Mouse (Mus musculus) lung, embryonic 16.5 days (tissue): ENCODE measurements around the gene Zbtb2. TPM values are rescaled to one million over a fixed set of nuclear protein-coding genes. Genes with fewer than 3 reads are reported as not detected.

Experiments used
- ATAC-seq: fragments of 200-750 bp; cut with Nextera tagmentation; 2 replicates; pipeline ENCODE4 v1.8.0; 2017; ENCODE audit warnings: low read depth, mild to moderate bottlenecking, moderate library complexity
- H3K27ac ChIP-seq: fragments of 300-500 bp; sonication (generic); 2 replicates; pipeline ENCODE4 v1.5.1; 2014; ENCODE audit warnings: mild to moderate bottlenecking, control low read depth, low read length
- H3K27me3 ChIP-seq: fragments of 300-500 bp; sonication (generic); 2 replicates; pipeline ENCODE4 v1.6.1; 2014; ENCODE audit warnings: low read depth, low read length, mixed read lengths; ENCODE audit not compliant: control insufficient read depth, insufficient read depth
- H3K36me3 ChIP-seq: fragments of 300-500 bp; sonication (generic); 2 replicates; pipeline ENCODE4 v1.6.1; 2014; ENCODE audit warnings: low read length; ENCODE audit not compliant: control insufficient read depth, insufficient read depth
- H3K4me1 ChIP-seq: fragments of 300-500 bp; sonication (generic); replicated peaks from 2 replicates; pipeline ENCODE4 v1.6.1; 2014; ENCODE audit warnings: low read length, mixed read lengths; ENCODE audit not compliant: control insufficient read depth, insufficient read depth
- H3K4me2 ChIP-seq: fragments of 300-500 bp; sonication (generic); 2 replicates; pipeline ENCODE4 v1.6.1; 2014; ENCODE audit warnings: low read depth, low read length, control low read depth
- H3K4me3 ChIP-seq: fragments of 300-500 bp; sonication (generic); 2 replicates; pipeline ENCODE4 v1.5.1; 2014; ENCODE audit warnings: mild to moderate bottlenecking, low read length, control low read depth
- H3K9ac ChIP-seq: fragments of 300-500 bp; sonication (generic); 2 replicates; pipeline ENCODE4 v1.6.1; 2014; ENCODE audit warnings: low read length, control low read depth
- H3K9me3 ChIP-seq: fragments of 300-500 bp; sonication (generic); 2 replicates; pipeline ENCODE4 v1.6.1; 2016; ENCODE audit warnings: low read length; ENCODE audit not compliant: control insufficient read depth
- WGBS: fragments of 180-500 bp; shearing (Covaris S2); extraction: QIAGEN DNeasy Blood & Tissue Kit; methylation state at CpG from one replicate; pipeline ENCODE4 v1.1.7; 2014; 5-methylcytosine and 5-hydroxymethylcytosine counted together
- polyA plus RNA-seq: library from polyadenylated mRNA; unstranded; fragments of >200 nt; fragmentation: Nextera tagmentation; extraction: Ambion mirVana; gene quantifications from 2 replicates; pipeline ENCODE4 v1.2.1, GENCODE M21; 2015

Zbtb2 gene
- polyA plus RNA-seq, 1 experiment from 2014 or later: 16.4 TPM

DNA sequence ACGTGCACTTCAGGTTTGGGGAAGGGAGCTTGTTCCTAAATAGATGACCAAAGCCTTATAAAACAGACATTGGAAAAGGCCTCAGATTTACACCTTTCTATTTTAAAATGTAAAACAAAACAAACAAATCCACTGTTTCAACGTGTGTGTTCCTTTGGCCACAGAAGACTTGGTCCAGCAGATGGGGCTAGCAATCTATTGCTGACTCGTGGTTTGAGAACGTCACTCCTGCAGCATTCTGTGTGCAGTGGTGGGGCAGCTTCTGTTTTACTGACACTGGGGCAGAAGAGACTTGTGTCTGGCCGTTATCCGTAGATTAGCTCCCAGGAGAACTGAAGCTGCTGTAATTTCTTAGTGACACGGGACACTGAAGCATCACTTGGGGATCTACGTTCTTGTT, 37.3 kb upstream of the Zbtb2 start:
- Histone ChIP-seq H3K4me1 (no peaks in the 10 kb centered on the region), H3K27ac (no peak overlapping the region), H3K4me3 (no peak overlapping the region), H3K4me2 (no peak overlapping the region), H3K9me3 (no peaks in the 10 kb centered on the region), H3K36me3 (peaks cover 13% of the 10 kb centered on the region), H3K27me3 (no peaks in the 10 kb centered on the region), H3K9ac (no peak overlapping the region)
- no peak for ATAC-seq
- whole genome bisulfite sequencing: 73% methylated on average over 8 of the region's 8 CpGs

DNA sequence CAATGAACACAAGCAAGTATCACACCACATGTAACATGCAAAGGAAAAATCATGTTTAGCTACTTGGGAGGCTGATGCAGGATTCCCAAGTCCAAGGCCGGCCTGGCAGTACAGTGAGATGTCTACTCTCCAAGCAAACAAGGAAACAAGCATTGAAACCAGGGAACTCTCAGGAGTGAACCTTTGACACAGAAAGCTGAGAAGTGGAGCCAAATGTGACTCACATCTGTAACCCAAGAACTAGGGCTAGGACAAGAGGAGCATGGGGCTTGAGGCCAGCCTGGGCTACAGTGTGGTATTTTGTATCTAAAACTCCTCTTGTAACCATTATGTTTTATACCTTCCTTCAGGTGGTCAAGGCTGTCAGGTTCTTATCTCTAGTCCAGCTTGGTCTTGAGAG, 19.3 kb upstream of the Zbtb2 start:
- Histone ChIP-seq H3K27me3 (no peaks in the 10 kb centered on the region), H3K27ac (no peak overlapping the region), H3K9ac (no peak overlapping the region), H3K4me2 (no peak overlapping the region), H3K4me3 (no peak overlapping the region), H3K4me1 (no peaks in the 10 kb centered on the region), H3K9me3 (no peaks in the 10 kb centered on the region), H3K36me3 (peaks cover 27% of the 10 kb centered on the region)
- WGBS: 100% methylated on average over 1 of the region's 1 CpGs
- ATAC-seq: no peak

DNA sequence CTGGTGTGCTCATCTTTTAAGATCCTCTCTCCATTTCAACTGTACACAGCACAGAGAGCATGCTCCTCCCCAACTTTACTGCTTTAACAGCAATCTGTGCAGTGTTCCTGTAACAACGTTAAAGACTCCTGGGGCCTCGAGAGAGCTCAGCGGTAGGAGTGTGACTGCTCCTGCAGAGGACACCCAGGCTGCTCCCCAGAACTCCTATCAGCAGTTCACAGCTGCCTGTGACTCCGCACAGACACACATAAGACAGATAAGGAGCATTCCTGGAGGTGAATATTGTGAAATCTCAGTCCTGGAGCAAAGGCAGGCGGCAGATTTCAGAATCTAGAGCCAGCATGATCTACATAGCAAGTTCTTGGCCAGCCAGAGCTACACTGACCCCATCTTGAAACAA, 17.6 kb upstream of the Zbtb2 start:
- no peak overlapping the region for H3K27ac ChIP-seq
- no peak overlapping the region for H3K9ac ChIP-seq
- peak; percentile 60 for ATAC-seq
- peaks cover 23% of the 10 kb centered on the region for H3K36me3 ChIP-seq
- H3K4me3 ChIP-seq: no peak overlapping the region
- 61% methylated on average over 5 of the region's 5 CpGs for WGBS
- no peaks in the 10 kb centered on the region for H3K27me3 ChIP-seq
- H3K9me3 ChIP-seq: no peaks in the 10 kb centered on the region
- no peaks in the 10 kb centered on the region for H3K4me1 ChIP-seq
- H3K4me2 ChIP-seq: no peak overlapping the region

DNA sequence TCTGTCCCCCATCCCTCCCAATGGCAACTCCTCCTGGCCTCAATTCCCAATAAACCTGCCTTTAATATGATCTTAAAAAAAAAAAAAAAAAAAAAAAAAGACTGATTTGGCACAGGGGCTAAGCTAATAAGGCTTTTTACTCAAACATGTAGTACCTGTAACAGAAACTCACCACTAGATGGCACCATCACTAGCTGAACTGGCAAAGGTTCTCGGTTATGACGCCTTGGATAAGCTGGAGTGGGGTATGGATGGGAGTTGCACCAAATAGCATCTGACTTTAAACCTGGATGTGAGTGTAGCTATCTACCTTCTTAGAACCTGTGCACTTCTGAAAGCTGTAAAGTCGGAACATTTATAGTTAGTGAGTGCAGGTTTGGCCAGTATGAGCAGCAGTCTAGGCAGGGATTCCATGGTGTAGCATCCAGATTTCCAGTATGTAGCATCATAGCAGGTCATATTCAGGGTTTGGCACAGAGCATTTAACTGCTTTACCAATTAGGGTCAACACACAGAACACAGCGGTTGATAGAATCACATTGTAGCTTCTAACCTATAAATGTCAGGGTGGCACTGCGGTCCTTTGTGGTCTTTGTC, 17.1 kb upstream of the Zbtb2 start:
- peak; percentile 47 for ATAC-seq
- Histone ChIP-seq H3K36me3 (peaks cover 21% of the 10 kb centered on the region), H3K27ac (no peak overlapping the region), H3K4me1 (no peaks in the 10 kb centered on the region), H3K27me3 (no peaks in the 10 kb centered on the region), H3K4me2 (no peak overlapping the region), H3K9ac (no peak overlapping the region), H3K4me3 (no peak overlapping the region), H3K9me3 (no peaks in the 10 kb centered on the region)
- WGBS: 55% methylated on average over 5 of the region's 5 CpGs

DNA sequence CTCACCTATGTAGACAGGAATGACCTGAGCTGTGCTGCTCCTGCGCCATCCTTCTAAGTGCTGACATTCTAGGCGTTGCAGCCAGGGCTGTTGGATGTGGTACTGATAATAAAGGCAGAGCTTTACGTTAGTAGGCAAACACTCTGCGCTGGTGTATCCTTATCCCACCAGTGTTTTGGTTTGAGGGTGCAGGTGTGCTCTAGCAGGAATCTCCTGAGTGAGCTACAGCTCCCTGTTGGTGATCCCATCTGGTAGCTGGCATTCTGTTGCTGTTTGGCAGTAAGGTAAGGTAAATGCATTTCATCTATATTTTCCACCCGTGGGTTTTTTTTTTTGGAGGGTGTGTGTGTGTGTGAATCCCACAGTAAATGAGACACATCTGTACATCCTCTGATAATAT, 10.2 kb upstream of the Zbtb2 start:
- no peaks in the 10 kb centered on the region for H3K4me1 ChIP-seq
- peaks cover 16% of the 10 kb centered on the region for H3K36me3 ChIP-seq
- H3K4me2 ChIP-seq: no peak overlapping the region
- no peaks in the 10 kb centered on the region for H3K27me3 ChIP-seq
- H3K9ac ChIP-seq: no peak overlapping the region
- no peak overlapping the region for H3K27ac ChIP-seq
- H3K4me3 ChIP-seq: no peak overlapping the region
- H3K9me3 ChIP-seq: no peaks in the 10 kb centered on the region
- 70% methylated on average over 5 of the region's 5 CpGs for WGBS
- no peak for ATAC-seq

DNA sequence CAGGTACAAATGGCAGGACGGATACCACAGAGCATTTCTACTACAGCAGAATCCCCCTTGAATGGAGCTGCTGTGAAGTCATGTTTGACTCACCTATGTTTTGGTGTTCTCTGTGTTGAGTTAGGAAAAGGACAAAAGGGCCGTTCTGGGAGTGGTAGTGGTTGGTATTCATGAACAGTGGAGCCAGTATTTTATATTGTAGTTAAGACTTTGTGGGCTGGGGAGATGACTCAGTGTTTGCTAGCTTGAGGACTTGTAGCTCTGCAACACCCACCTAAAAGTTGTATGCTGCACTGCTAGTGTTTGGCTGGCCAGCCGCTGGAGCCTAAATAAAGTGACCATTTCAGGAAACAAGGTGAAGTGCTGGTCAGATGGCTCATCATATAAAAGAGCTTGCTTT, 7.4 kb upstream of the Zbtb2 start:
- WGBS: 84% methylated on average over 3 of the region's 3 CpGs
- no peak overlapping the region for H3K4me2 ChIP-seq
- ATAC-seq: no peak
- H3K4me1 ChIP-seq: peaks cover 14% of the 10 kb centered on the region
- H3K9ac ChIP-seq: no peak overlapping the region
- H3K27me3 ChIP-seq: no peaks in the 10 kb centered on the region
- H3K27ac ChIP-seq: no peak overlapping the region
- H3K9me3 ChIP-seq: no peaks in the 10 kb centered on the region
- peaks cover 23% of the 10 kb centered on the region for H3K36me3 ChIP-seq
- no peak overlapping the region for H3K4me3 ChIP-seq

DNA sequence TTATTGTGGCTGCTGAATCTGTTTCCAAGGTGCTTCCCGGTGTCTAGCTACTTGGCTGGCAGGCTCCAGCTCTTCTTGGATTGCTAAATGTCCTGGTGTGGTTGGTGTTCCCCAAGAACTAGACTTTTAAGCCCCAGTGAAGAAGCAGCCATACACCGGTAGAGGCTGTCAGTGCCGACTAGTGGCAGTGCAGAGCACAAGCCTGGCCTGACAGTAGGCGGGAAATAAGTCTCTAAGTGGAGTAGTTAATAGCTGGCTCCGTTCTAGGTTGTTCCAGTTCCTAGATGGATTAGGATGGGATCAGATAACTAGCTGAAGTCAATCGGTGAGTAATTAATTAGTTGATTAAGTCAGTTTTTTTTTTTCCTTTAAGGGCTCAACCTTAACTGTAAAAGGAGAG, 3.9 kb upstream of the Zbtb2 start:
- Histone ChIP-seq H3K4me2 (no peak overlapping the region), H3K36me3 (peaks cover 18% of the 10 kb centered on the region), H3K27me3 (no peaks in the 10 kb centered on the region), H3K4me1 (peaks cover 29% of the 10 kb centered on the region), H3K9ac (no peak overlapping the region), H3K4me3 (no peak overlapping the region), H3K9me3 (no peaks in the 10 kb centered on the region), H3K27ac (no peak overlapping the region)
- WGBS: 27% methylated on average over 6 of the region's 6 CpGs
- no peak for ATAC-seq

DNA sequence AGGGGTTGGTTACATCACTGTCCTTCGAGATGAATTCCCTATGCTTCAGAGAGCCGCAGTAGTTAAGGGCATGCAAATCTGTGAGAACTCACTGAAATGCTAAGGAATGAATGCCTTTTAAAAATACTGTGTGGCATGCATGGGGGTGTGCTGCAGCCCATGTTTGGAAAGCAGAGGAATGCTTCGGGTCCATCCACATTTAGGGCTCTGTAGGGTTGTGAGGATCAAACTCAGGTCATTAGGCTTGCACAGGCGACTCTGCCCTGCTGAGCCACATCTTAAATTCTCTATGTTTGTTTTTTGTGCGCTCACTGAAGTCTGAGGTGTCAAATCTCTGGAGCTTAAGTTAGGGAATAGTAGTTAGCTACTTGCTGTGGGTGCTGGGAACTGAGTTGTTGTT, 3.2 kb upstream of the Zbtb2 start:
- Histone ChIP-seq H3K9me3 (no peaks in the 10 kb centered on the region), H3K27ac (no peak overlapping the region), H3K4me3 (no peak overlapping the region), H3K9ac (no peak overlapping the region), H3K27me3 (no peaks in the 10 kb centered on the region), H3K4me2 (no peak overlapping the region), H3K4me1 (peaks cover 29% of the 10 kb centered on the region), H3K36me3 (peaks cover 15% of the 10 kb centered on the region)
- no peak for ATAC-seq
- WGBS: 50% methylated on average over 5 of the region's 5 CpGs

DNA sequence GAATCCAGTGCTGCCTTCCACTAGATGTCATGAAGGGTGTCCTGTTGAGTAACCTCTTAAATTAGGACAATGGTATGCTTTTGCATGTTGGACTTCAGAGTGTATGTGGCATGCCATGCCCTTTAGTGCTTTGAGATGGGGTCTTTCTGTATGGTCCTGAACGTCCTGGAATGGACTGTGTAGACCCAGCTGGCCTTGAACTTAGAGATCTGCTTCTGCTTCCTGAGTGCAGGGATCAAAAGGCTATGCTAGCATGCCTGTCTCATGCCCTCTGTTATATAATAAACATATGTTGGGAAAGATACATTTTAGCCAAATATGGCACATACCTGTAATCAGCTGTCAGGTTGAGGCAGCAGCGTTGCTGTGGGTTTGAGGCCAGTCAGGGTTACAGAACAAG, 2.6 kb upstream of the Zbtb2 start:
- no peak for ATAC-seq
- no peak overlapping the region for H3K27ac ChIP-seq
- H3K9me3 ChIP-seq: no peaks in the 10 kb centered on the region
- no peak overlapping the region for H3K9ac ChIP-seq
- H3K4me2 ChIP-seq: no peak overlapping the region
- WGBS: 52% methylated on average over 2 of the region's 2 CpGs
- H3K4me3 ChIP-seq: no peak overlapping the region
- H3K36me3 ChIP-seq: peaks cover 13% of the 10 kb centered on the region
- peaks cover 29% of the 10 kb centered on the region for H3K4me1 ChIP-seq
- no peaks in the 10 kb centered on the region for H3K27me3 ChIP-seq
